Mouse (Mus musculus): ENCODE measurements around the gene Cpm. TPM values are rescaled to one million over a fixed set of nuclear protein-coding genes. Genes with fewer than 3 reads are reported as not detected.

The Cpm gene
- total RNA-seq, 1 experiment: 4.8 TPM

GRCm38 (mm10) chr10:117651587-117652377 is 22.5 kb downstream of the Cpm start:
- Histone ChIP-seq H3K4me3 (ENCODE audit: insufficient read depth in 1 of 2, low read depth in 1 of 2, low read length in 2 of 2, poor library complexity in 1 of 2, severe bottlenecking in 1 of 2) (no peak overlapping the region), H3K4me1 (ENCODE audit: control insufficient read depth in 2 of 2, insufficient read depth in 2 of 2, low read length in 2 of 2, poor library complexity in 1 of 2) (peaks cover 9 to 11% of the 10 kb centered on the region in 2 experiments), H3K36me3 (ENCODE audit: control insufficient read depth, insufficient read depth, low read length, poor library complexity, severe bottlenecking) (no peaks in the 10 kb centered on the region), H3K9me3 (ENCODE audit: control insufficient read depth, insufficient read depth, low read depth, low read length) (no peaks in the 10 kb centered on the region), H3K9ac (ENCODE audit: insufficient read depth, low read depth, low read length, poor library complexity, severe bottlenecking) (no peak overlapping the region), H3K27ac (ENCODE audit: insufficient read depth, low read depth, low read length, poor library complexity, severe bottlenecking) (no peak overlapping the region)
- in situ Hi-C loops (cut with MboI; ENCODE audit: low sequenced_read_pairs in 2 of 2, unreplicated experiment in 2 of 2): no loop called here
- no peak for DNase-seq (ENCODE audit: low read depth, low spot score)
- TF ChIP-seq CHD2 (IDR thresholded peaks at IDR 0.05; ENCODE audit: low read depth, low read length): no peak
- TF ChIP-seq MAFK (IDR thresholded peaks at IDR 0.05; ENCODE audit: insufficient read depth, low read depth, low read length): no peak
- no peak for TF ChIP-seq HCFC1 (IDR thresholded peaks at IDR 0.05; ENCODE audit: borderline replicate concordance, insufficient read depth, low read length)
- TF ChIP-seq ZNF384 (IDR thresholded peaks at IDR 0.05; ENCODE audit: low read depth, low read length): no peak
- no peak for TF ChIP-seq ZC3H11A (IDR thresholded peaks at IDR 0.05; ENCODE audit: borderline replicate concordance, low read depth, low read length)

- peaks cover 6 to 7% of the 10 kb centered on the region in 2 experiments; a peak in 3 of 4 replicates for H3K4me1 ChIP-seq (ENCODE audit: control insufficient read depth in 2 of 2, insufficient read depth in 2 of 2, low read length in 2 of 2, poor library complexity in 1 of 2)
- no peak overlapping the region for H3K27ac ChIP-seq (ENCODE audit: insufficient read depth, low read depth, low read length, poor library complexity, severe bottlenecking)
- in situ Hi-C loops (cut with MboI; ENCODE audit: low sequenced_read_pairs in 2 of 2, unreplicated experiment in 2 of 2): no loop called here
- DNase-seq (ENCODE audit: low read depth, low spot score): no peak
- H3K9me3 ChIP-seq (ENCODE audit: control insufficient read depth, insufficient read depth, low read depth, low read length): no peaks in the 10 kb centered on the region
- H3K4me3 ChIP-seq (ENCODE audit: insufficient read depth in 1 of 2, low read depth in 1 of 2, low read length in 2 of 2, poor library complexity in 1 of 2, severe bottlenecking in 1 of 2): no peak overlapping the region
- no peak overlapping the region for H3K9ac ChIP-seq (ENCODE audit: insufficient read depth, low read depth, low read length, poor library complexity, severe bottlenecking)
- no peaks in the 10 kb centered on the region for H3K36me3 ChIP-seq (ENCODE audit: control insufficient read depth, insufficient read depth, low read length, poor library complexity, severe bottlenecking)
- no peak for TF ChIP-seq CHD2 (IDR thresholded peaks at IDR 0.05; ENCODE audit: low read depth, low read length)
- TF ChIP-seq MAFK (IDR thresholded peaks at IDR 0.05; ENCODE audit: insufficient read depth, low read depth, low read length): no peak
- TF ChIP-seq HCFC1 (IDR thresholded peaks at IDR 0.05; ENCODE audit: borderline replicate concordance, insufficient read depth, low read length): no peak
- TF ChIP-seq ZC3H11A (IDR thresholded peaks at IDR 0.05; ENCODE audit: borderline replicate concordance, low read depth, low read length): no peak
- TF ChIP-seq ZNF384 (IDR thresholded peaks at IDR 0.05; ENCODE audit: low read depth, low read length): no peak
Observed at GRCm38 (mm10) chr10:117652378-117652774, 23.1 kb downstream of the Cpm start.

GRCm38 (mm10) chr10:117652930-117653778 is 23.9 kb downstream of the Cpm start:
- H3K36me3 ChIP-seq (ENCODE audit: control insufficient read depth, insufficient read depth, low read length, poor library complexity, severe bottlenecking): no peaks in the 10 kb centered on the region
- TF ChIP-seq MAFK (IDR thresholded peaks at IDR 0.05; ENCODE audit: insufficient read depth, low read depth, low read length) (no peak), ZNF384 (IDR thresholded peaks at IDR 0.05; ENCODE audit: low read depth, low read length) (no peak), ZC3H11A (IDR thresholded peaks at IDR 0.05; ENCODE audit: borderline replicate concordance, low read depth, low read length) (no peak), HCFC1 (IDR thresholded peaks at IDR 0.05; ENCODE audit: borderline replicate concordance, insufficient read depth, low read length) (no peak), CHD2 (IDR thresholded peaks at IDR 0.05; ENCODE audit: low read depth, low read length) (no peak)
- no peaks in the 10 kb centered on the region for H3K9me3 ChIP-seq (ENCODE audit: control insufficient read depth, insufficient read depth, low read depth, low read length)
- in situ Hi-C loops (cut with MboI; ENCODE audit: low sequenced_read_pairs in 2 of 2, unreplicated experiment in 2 of 2): no loop called here
- no peak overlapping the region for H3K27ac ChIP-seq (ENCODE audit: insufficient read depth, low read depth, low read length, poor library complexity, severe bottlenecking)
- no peak overlapping the region for H3K4me3 ChIP-seq (ENCODE audit: insufficient read depth in 1 of 2, low read depth in 1 of 2, low read length in 2 of 2, poor library complexity in 1 of 2, severe bottlenecking in 1 of 2)
- DNase-seq (ENCODE audit: low read depth, low spot score): no peak
- no peak overlapping the region for H3K9ac ChIP-seq (ENCODE audit: insufficient read depth, low read depth, low read length, poor library complexity, severe bottlenecking)
- H3K4me1 ChIP-seq (ENCODE audit: control insufficient read depth in 2 of 2, insufficient read depth in 2 of 2, low read length in 2 of 2, poor library complexity in 1 of 2): peaks cover 0 to 4% of the 10 kb centered on the region in 2 experiments; a peak in 2 of 4 replicates

GRCm38 (mm10) chr10:117653779-117654173 is 24.5 kb downstream of the Cpm start:
- no peaks in the 10 kb centered on the region for H3K9me3 ChIP-seq (ENCODE audit: control insufficient read depth, insufficient read depth, low read depth, low read length)
- H3K36me3 ChIP-seq (ENCODE audit: control insufficient read depth, insufficient read depth, low read length, poor library complexity, severe bottlenecking): no peaks in the 10 kb centered on the region
- TF ChIP-seq MAFK (IDR thresholded peaks at IDR 0.05; ENCODE audit: insufficient read depth, low read depth, low read length) (no peak), ZNF384 (IDR thresholded peaks at IDR 0.05; ENCODE audit: low read depth, low read length) (no peak), CHD2 (IDR thresholded peaks at IDR 0.05; ENCODE audit: low read depth, low read length) (no peak), HCFC1 (IDR thresholded peaks at IDR 0.05; ENCODE audit: borderline replicate concordance, insufficient read depth, low read length) (no peak), ZC3H11A (IDR thresholded peaks at IDR 0.05; ENCODE audit: borderline replicate concordance, low read depth, low read length) (no peak)
- peaks cover 0 to 4% of the 10 kb centered on the region in 2 experiments; a peak in 1 of 4 replicates for H3K4me1 ChIP-seq (ENCODE audit: control insufficient read depth in 2 of 2, insufficient read depth in 2 of 2, low read length in 2 of 2, poor library complexity in 1 of 2)
- H3K4me3 ChIP-seq (ENCODE audit: insufficient read depth in 1 of 2, low read depth in 1 of 2, low read length in 2 of 2, poor library complexity in 1 of 2, severe bottlenecking in 1 of 2): no peak overlapping the region
- H3K9ac ChIP-seq (ENCODE audit: insufficient read depth, low read depth, low read length, poor library complexity, severe bottlenecking): no peak overlapping the region
- no peak overlapping the region for H3K27ac ChIP-seq (ENCODE audit: insufficient read depth, low read depth, low read length, poor library complexity, severe bottlenecking)
- in situ Hi-C loops (cut with MboI; ENCODE audit: low sequenced_read_pairs in 2 of 2, unreplicated experiment in 2 of 2): no loop called here
- no peak for DNase-seq (ENCODE audit: low read depth, low spot score)
